Mouse (Mus musculus): ENCODE data around the gene Vmn2r87. TPM values are rescaled to one million over a fixed set of nuclear protein-coding genes. Genes with fewer than 3 reads are reported as not detected.
"Not testable (repeated sequence)": the region's sequence is repeated elsewhere in the genome, so short reads cannot be mapped to it uniquely, and the experiment has no call there.

The Vmn2r87 gene
- total and polyA plus RNA-seq, 2 experiments, result not detected

DNA sequence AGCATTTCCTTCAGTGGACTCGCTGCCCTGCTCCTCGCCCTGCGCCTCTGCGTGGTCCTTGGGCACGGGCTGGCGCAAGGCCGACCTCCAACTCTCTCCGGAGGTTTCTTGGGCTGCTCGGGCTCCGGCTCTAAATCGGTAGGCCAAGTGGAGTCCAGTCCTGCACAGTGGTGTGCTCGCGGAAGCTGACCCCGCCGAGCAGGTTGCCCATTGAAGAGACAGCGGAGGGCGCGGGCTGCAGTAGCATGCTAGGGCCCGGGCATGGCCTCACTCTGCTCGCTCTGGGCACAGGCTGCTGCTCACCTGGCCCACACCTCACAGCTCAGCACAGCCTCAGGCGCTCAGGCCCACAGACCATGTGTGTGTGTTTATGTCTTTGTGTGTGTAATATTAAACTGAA is 52.4 kb downstream of the Vmn2r87 start:
- no peak overlapping the region for H3K27ac ChIP-seq (replicated peaks; ENCODE audit: insufficient read depth, low read depth, low read length)
- H3K79me2 ChIP-seq (ENCODE audit: control insufficient read depth, insufficient read depth, low read length), result no peaks in the 10 kb centered on the region
- no peak for DNase-seq (ENCODE audit: extremely low read depth, low read depth, low spot score)
- no peak overlapping the region for H3K9ac ChIP-seq (ENCODE audit: low read depth, low read length)
- 85% methylated on average over 21 of the region's 21 CpGs for WGBS
- no peak for TF ChIP-seq POLR2A (IDR thresholded peaks at IDR 0.05; ENCODE audit: extremely low read depth, insufficient read depth, low read length)
- no peak for TF ChIP-seq CTCF (IDR thresholded peaks at IDR 0.05; ENCODE audit: low read depth, low read length)
- no peaks in the 10 kb centered on the region for H3K4me1 ChIP-seq (ENCODE audit: control insufficient read depth, insufficient read depth, low read length)
- no peaks in the 10 kb centered on the region for H3K36me3 ChIP-seq (ENCODE audit: control insufficient read depth, insufficient read depth, low read length)
- no peaks in the 10 kb centered on the region for H3K27me3 ChIP-seq (ENCODE audit: control insufficient read depth, insufficient read depth, low read length)
- no peak overlapping the region for H3K4me3 ChIP-seq (ENCODE audit: insufficient read depth, low read depth, low read length)

DNA sequence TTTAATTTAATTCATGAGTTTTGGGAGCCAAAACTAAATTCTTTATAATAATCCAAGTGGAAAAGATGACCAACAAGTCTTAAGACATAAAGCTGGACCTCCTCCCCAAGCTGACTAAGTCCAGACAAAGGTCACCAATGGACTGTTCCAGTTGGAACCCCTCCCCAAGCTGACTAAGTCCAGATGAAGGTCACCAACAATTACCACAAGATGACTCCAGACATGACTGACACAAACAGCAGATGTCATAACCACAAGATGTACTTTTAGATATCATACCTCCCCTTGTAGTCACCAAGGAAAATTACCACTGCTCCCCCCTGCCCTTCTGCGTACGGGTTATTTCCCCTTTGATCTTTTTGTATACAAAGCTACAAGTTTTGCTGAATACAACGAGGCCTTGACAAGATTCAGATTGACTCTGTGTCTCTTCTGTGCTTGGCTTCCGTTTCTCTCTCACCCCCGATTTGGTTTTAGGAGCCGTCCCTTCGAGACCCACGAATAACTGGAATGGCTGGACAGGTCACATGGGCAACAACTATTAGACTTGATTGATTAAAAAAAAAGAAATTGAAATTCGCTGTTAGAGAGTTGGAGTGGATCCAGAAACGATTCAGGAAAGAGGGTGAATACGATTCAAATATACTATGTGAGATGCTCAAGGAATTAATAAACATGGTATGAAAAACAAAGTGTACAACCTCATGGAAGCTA is 62.9 kb downstream of the Vmn2r87 start:
- H3K27ac ChIP-seq (replicated peaks; ENCODE audit: insufficient read depth, low read depth, low read length); H3K36me3 ChIP-seq (ENCODE audit: control insufficient read depth, insufficient read depth, low read length); H3K4me3 ChIP-seq (ENCODE audit: insufficient read depth, low read depth, low read length); H3K27me3 ChIP-seq (ENCODE audit: control insufficient read depth, insufficient read depth, low read length); H3K79me2 ChIP-seq (ENCODE audit: control insufficient read depth, insufficient read depth, low read length); DNase-seq (ENCODE audit: extremely low read depth, low read depth, low spot score); H3K9ac ChIP-seq (ENCODE audit: low read depth, low read length); H3K4me1 ChIP-seq (ENCODE audit: control insufficient read depth, insufficient read depth, low read length): not testable (repeated sequence)
- 79% methylated on average over 11 of the region's 11 CpGs for WGBS

GRCm38 (mm10) chr10:130429603-130430002 is 67.6 kb downstream of the Vmn2r87 start, which contains the start of gene Vmn2r85:
Gene Vmn2r85, minus strand, starts transcription at chr10:130429703.
- H3K9ac ChIP-seq (ENCODE audit: low read depth, low read length); H3K27ac ChIP-seq (replicated peaks; ENCODE audit: insufficient read depth, low read depth, low read length); H3K4me1 ChIP-seq (ENCODE audit: control insufficient read depth, insufficient read depth, low read length); H3K4me3 ChIP-seq (ENCODE audit: insufficient read depth, low read depth, low read length); H3K27me3 ChIP-seq (ENCODE audit: control insufficient read depth, insufficient read depth, low read length); H3K79me2 ChIP-seq (ENCODE audit: control insufficient read depth, insufficient read depth, low read length); H3K36me3 ChIP-seq (ENCODE audit: control insufficient read depth, insufficient read depth, low read length); DNase-seq (ENCODE audit: extremely low read depth, low read depth, low spot score): not testable (repeated sequence)

DNA sequence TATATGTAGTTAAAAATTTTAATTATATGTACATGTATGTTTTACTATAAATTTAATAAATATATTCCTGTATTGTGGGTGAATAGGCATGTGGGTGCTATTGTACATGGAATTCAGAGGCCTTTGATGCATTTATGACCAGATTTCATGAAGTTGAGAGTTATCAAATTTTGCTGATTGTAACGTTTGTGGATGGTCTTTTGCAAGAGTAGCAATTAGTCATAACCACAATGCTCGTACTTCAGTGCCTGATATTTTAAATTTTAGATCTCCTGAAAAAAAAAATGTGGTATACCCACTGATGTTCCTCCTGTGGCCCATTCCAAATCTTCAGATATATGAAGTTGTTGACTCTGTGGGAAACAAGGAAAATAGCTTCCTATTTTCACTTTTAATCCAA is 74.8 kb downstream of the Vmn2r87 start:
- not testable (repeated sequence) for H3K27me3 ChIP-seq (ENCODE audit: control insufficient read depth, insufficient read depth, low read length); H3K4me1 ChIP-seq (ENCODE audit: control insufficient read depth, insufficient read depth, low read length); H3K36me3 ChIP-seq (ENCODE audit: control insufficient read depth, insufficient read depth, low read length); H3K4me3 ChIP-seq (ENCODE audit: insufficient read depth, low read depth, low read length); H3K9ac ChIP-seq (ENCODE audit: low read depth, low read length); DNase-seq (ENCODE audit: extremely low read depth, low read depth, low spot score); H3K79me2 ChIP-seq (ENCODE audit: control insufficient read depth, insufficient read depth, low read length); H3K27ac ChIP-seq (replicated peaks; ENCODE audit: insufficient read depth, low read depth, low read length)
- 66% methylated on average over 2 of the region's 2 CpGs for WGBS

Other genes starting within 250 kb of the Vmn2r87 start
- not detected in 2 replicates for gene Neurod4, start 217.2 kb downstream of the Vmn2r87 start, total RNA-seq (2014; rRNA removed)
- not detected in 2 replicates for gene Neurod4, start 217.2 kb downstream of the Vmn2r87 start, polyA plus RNA-seq (2012; rRNA removed)
- 0.74 and 1.0 TPM in 2 replicates for gene Tespa1, start 174.5 kb downstream of the Vmn2r87 start, total RNA-seq (2014; rRNA removed)
- gene Tespa1, start 174.5 kb downstream of the Vmn2r87 start, polyA plus RNA-seq (2012; rRNA removed), result 0.06 and 0.11 TPM in 2 replicates
- gene Vmn2r84, start 103.1 kb downstream of the Vmn2r87 start, total RNA-seq (2014; rRNA removed), result not detected in 2 replicates
- not detected in 2 replicates for gene Vmn2r84, start 103.1 kb downstream of the Vmn2r87 start, polyA plus RNA-seq (2012; rRNA removed)
- gene Vmn2r85, start 67.7 kb downstream of the Vmn2r87 start, total RNA-seq (2014; rRNA removed), result not detected in 2 replicates
- gene Vmn2r85, start 67.7 kb downstream of the Vmn2r87 start, polyA plus RNA-seq (2012; rRNA removed), result not detected in 2 replicates
- not detected in 2 replicates for gene Vmn2r86, start 41.3 kb downstream of the Vmn2r87 start, total RNA-seq (2014; rRNA removed)
- not detected in 2 replicates for gene Vmn2r86, start 41.3 kb downstream of the Vmn2r87 start, polyA plus RNA-seq (2012; rRNA removed)